Mouse (Mus musculus) spleen, adult 2 months (tissue): ENCODE data around the gene Fem1a.

Experiments
- CTCF ChIP-seq: fragments of 200-500 bp; IDR thresholded peaks from 2 replicates; pipeline ENCODE4 v1.5.1; 2011; ENCODE audit warnings: mild to moderate bottlenecking, inconsistent platforms; ENCODE audit not compliant: insufficient read depth, insufficient read length, insufficient replicate concordance; ENCODE audit errors: extremely low read depth
- POLR2A ChIP-seq: fragments of 200-500 bp; IDR thresholded peaks from 2 replicates; pipeline ENCODE4 v1.6.1; 2011; ENCODE audit warnings: low read depth, low read length, inconsistent platforms

DNA sequence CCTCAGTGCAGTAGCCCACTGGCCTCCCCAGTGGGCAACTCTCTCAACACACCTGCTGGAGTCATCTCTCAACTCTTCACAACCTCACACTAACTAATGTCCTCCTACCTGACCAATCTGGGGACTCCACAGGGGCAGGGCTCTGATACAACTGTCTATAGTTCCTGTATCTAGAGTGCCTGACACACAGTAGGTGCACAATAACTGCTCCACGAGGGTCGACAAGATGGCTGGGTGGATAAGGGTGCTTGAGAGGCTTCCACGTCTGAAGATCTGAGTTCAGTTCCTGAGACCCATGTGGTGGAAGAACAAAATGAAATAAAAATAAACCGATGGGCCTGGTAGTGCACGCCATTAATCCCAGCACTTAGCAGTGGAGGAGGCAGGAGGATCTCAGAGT, 17.4 kb downstream of the Fem1a start:
- TF ChIP-seq CTCF (no peak), POLR2A (no peak)
